Mouse (Mus musculus): ENCODE data around the gene Fbln7.

GRCm38 (mm10) chr2:128890661-128891335 is 28.0 kb downstream of the Fbln7 start:
- no peak for TF ChIP-seq POLR2A (IDR thresholded peaks at IDR 0.05; ENCODE audit: borderline replicate concordance, insufficient read depth, low read length)
- TF ChIP-seq CTCF (IDR thresholded peaks at IDR 0.05; ENCODE audit: borderline replicate concordance, insufficient read depth, low read depth, low read length) = peak; percentile 14; the same call in 1 of the 2 replicates

Measured in cerebellum, adult 2 months (tissue).